Mouse (Mus musculus) hindbrain, embryonic 12.5 days (tissue): ENCODE results near the gene Edf1. TPM values are rescaled to one million over a fixed set of nuclear protein-coding genes. Genes with fewer than 3 reads are reported as not detected.

ENCODE experiments used
- ATAC-seq: fragments of 200-750 bp; cut with Nextera tagmentation; 2 replicates; pipeline ENCODE4 v1.8.0; 2017; ENCODE audit warnings: moderate TSS enrichment; ENCODE audit not compliant: low FRiP score
- H3K27ac ChIP-seq: fragments of 300-500 bp; sonication (generic); 2 replicates; pipeline ENCODE4 v1.5.1; 2016; ENCODE audit warnings: mild to moderate bottlenecking
- H3K27me3 ChIP-seq: fragments of 300-500 bp; sonication (generic); 2 replicates; pipeline ENCODE4 v1.6.1; 2016; ENCODE audit warnings: mild to moderate bottlenecking
- H3K36me3 ChIP-seq: fragments of 300-500 bp; sonication (generic); 2 replicates; pipeline ENCODE4 v1.6.1; 2016; ENCODE audit warnings: mild to moderate bottlenecking
- H3K4me1 ChIP-seq: fragments of 300-500 bp; sonication (generic); 2 replicates; pipeline ENCODE4 v1.6.1; 2016
- H3K4me2 ChIP-seq: fragments of 300-500 bp; sonication (generic); replicated peaks from 2 replicates; pipeline ENCODE4 v1.6.1; 2016; ENCODE audit warnings: mild to moderate bottlenecking
- H3K4me3 ChIP-seq: fragments of 300-500 bp; sonication (generic); 2 replicates; pipeline ENCODE4 v1.5.1; 2016; ENCODE audit warnings: mild to moderate bottlenecking
- H3K9ac ChIP-seq: fragments of 300-500 bp; sonication (generic); 2 replicates; pipeline ENCODE4 v1.6.1; 2016; ENCODE audit warnings: mild to moderate bottlenecking, moderate library complexity
- H3K9me3 ChIP-seq: fragments of 300-500 bp; sonication (generic); replicated peaks from 2 replicates; pipeline ENCODE4 v1.6.1; 2016; ENCODE audit warnings: mild to moderate bottlenecking
- WGBS: fragments of 180-500 bp; shearing (Covaris S2); methylation state at CpG from one replicate; pipeline ENCODE4 v1.1.7; 2016; 5-methylcytosine and 5-hydroxymethylcytosine counted together
- polyA plus RNA-seq: library from polyadenylated mRNA; unstranded; fragments of >200 nt; fragmentation: Nextera tagmentation; extraction: Ambion mirVana; gene quantifications from 2 replicates; pipeline ENCODE4 v1.2.1, GENCODE M21; 2016

The Edf1 gene
- polyA plus RNA-seq, 1 experiment from 2014 or later, result 377 TPM

DNA sequence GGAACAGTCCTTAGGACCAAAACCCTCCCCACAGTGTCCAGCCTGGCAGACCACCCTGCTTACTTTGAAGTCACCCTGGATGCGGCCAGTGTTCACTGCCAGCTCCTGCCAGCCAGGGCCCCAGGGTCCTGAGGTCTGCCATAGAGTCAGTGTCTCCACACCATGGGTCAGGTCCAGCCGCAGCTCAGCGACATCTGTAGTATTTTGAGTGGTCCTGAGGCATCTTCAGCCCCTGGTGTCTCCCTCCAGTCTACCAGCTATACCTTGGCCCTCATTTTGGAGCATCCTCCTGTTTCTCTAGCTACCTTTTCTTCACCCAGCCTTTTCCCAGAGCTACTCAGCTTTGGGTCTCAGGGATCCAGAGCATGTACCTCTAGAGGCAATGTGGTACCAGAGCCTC lies 11.7 kb downstream of the Edf1 start:
- no peak overlapping the region for H3K27ac ChIP-seq
- WGBS, result 98% methylated on average over 3 of the region's 3 CpGs
- peaks cover 73% of the 10 kb centered on the region for H3K36me3 ChIP-seq
- no peaks in the 10 kb centered on the region for H3K27me3 ChIP-seq
- no peaks in the 10 kb centered on the region for H3K9me3 ChIP-seq
- ATAC-seq, result no peak
- H3K9ac ChIP-seq, result no peak overlapping the region
- no peak overlapping the region for H3K4me2 ChIP-seq
- peaks cover 17% of the 10 kb centered on the region for H3K4me1 ChIP-seq
- H3K4me3 ChIP-seq, result no peak overlapping the region

- WGBS, result 94% methylated on average over 4 of the region's 4 CpGs
- peaks cover 25% of the 10 kb centered on the region for H3K4me1 ChIP-seq
- H3K27ac ChIP-seq, result no peak overlapping the region
- H3K27me3 ChIP-seq, result peaks cover 6% of the 10 kb centered on the region
- H3K9ac ChIP-seq, result no peak overlapping the region
- no peak overlapping the region for H3K4me2 ChIP-seq
- H3K9me3 ChIP-seq, result no peaks in the 10 kb centered on the region
- no peak for ATAC-seq
- no peak overlapping the region for H3K4me3 ChIP-seq
- peaks cover 55% of the 10 kb centered on the region for H3K36me3 ChIP-seq
Observed at GRCm38 (mm10) chr2:25571221-25571620, 13.6 kb downstream of the Edf1 start.

- H3K9me3 ChIP-seq, result no peaks in the 10 kb centered on the region
- peaks cover 43% of the 10 kb centered on the region for H3K36me3 ChIP-seq
- H3K4me1 ChIP-seq, result peaks cover 35% of the 10 kb centered on the region
- ATAC-seq, result no peak
- peak overlapping the region; percentile 91; the same call in 1 of the 2 replicates for H3K4me2 ChIP-seq
- no peak overlapping the region for H3K4me3 ChIP-seq
- no peak overlapping the region for H3K9ac ChIP-seq
- 93% methylated on average over 2 of the region's 2 CpGs for WGBS
- peaks cover 25% of the 10 kb centered on the region for H3K27me3 ChIP-seq
- H3K27ac ChIP-seq, result no peak overlapping the region
Observed at GRCm38 (mm10) chr2:25573068-25573467, 15.4 kb downstream of the Edf1 start.

- Histone ChIP-seq H3K4me2 (peak overlapping the region; percentile 91), H3K27ac (peak overlapping the region; percentile 88), H3K4me3 (peak overlapping the region; percentile 56), H3K27me3 (peaks cover 35% of the 10 kb centered on the region), H3K36me3 (peaks cover 32% of the 10 kb centered on the region), H3K9me3 (no peaks in the 10 kb centered on the region), H3K4me1 (peaks cover 46% of the 10 kb centered on the region), H3K9ac (peak overlapping the region; percentile 72)
- ATAC-seq, result 0 out of 2 replicates have a peak, but pooled peaks have one; percentile 0
- 19% methylated on average over 11 of the region's 11 CpGs for WGBS
Observed at GRCm38 (mm10) chr2:25574136-25574535, 16.5 kb downstream of the Edf1 start.

DNA sequence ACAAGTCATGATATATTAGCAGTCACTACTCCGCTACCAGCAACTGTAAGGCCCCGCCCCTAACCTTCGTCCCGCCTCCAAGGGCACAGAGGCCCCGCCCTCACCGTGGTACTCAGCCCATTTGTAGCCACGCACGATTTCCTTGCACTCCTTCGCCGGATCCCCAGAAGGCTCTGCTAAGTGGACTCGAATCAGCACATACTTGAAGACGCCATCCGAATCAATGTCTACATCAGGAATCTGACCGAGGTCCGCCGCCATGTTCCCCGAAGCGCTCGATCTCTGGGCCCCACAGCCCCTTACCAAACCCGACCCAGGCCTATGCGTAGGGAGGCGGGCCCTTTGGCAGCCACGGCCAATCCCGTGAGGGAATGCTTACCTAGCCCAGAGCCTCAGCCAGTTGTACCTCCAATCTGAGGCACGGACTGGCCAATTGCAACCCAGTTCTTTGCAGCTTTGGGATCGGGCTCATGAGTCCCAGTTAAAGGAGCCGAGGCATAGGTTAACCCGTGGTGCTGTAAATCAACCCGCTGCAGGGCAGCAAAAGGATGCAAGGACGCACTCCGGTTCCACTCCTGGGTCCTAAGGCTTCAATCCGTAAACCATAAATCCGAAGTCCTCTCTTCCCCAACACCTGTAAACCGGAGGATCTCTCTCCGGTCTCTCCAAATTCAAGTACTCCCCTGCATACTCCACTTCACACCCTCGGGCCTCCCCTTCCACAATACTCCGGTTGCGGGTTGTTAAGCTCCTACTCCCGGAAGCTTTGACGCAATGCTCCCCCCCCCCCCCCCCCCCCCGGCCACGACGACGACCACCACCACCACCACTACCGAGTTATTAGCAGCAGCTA lies 17.2 kb downstream of the Edf1 start, which contains the start of the genes Mamdc4 and Phpt1:
Gene Mamdc4, minus strand, starts transcription at position 267 of the 853 bp plus-strand sequence.
Gene Phpt1, minus strand, starts transcription at position 646 of the 853 bp plus-strand sequence.
- peaks cover 53% of the 10 kb centered on the region for H3K4me1 ChIP-seq
- peaks cover 26% of the 10 kb centered on the region for H3K36me3 ChIP-seq
- no peaks in the 10 kb centered on the region for H3K9me3 ChIP-seq
- peak; percentile 98 for ATAC-seq
- H3K4me2 ChIP-seq, result peak within 1 kb of the TSS; percentile 91
- peak within 1 kb of the TSS; percentile 88 for H3K27ac ChIP-seq
- peaks cover 42% of the 10 kb centered on the region for H3K27me3 ChIP-seq
- peak within 1 kb of the TSS; percentile 56 for H3K4me3 ChIP-seq
- peak within 1 kb of the TSS; percentile 72 for H3K9ac ChIP-seq
- WGBS, result 1% methylated on average over 41 of the region's 45 CpGs

GRCm38 (mm10) chr2:25575432-25576027 lies 17.9 kb downstream of the Edf1 start:
- Histone ChIP-seq H3K27me3 (peaks cover 49% of the 10 kb centered on the region), H3K4me3 (peak overlapping the region; percentile 56), H3K36me3 (peaks cover 21% of the 10 kb centered on the region; the same call in 1 of the 2 replicates), H3K9me3 (no peaks in the 10 kb centered on the region), H3K4me1 (peaks cover 58% of the 10 kb centered on the region), H3K4me2 (peak overlapping the region; percentile 91), H3K27ac (peak overlapping the region; percentile 88), H3K9ac (peak overlapping the region; percentile 72)
- peak; percentile 17 for ATAC-seq
- WGBS, result 15% methylated on average over 21 of the region's 21 CpGs

DNA sequence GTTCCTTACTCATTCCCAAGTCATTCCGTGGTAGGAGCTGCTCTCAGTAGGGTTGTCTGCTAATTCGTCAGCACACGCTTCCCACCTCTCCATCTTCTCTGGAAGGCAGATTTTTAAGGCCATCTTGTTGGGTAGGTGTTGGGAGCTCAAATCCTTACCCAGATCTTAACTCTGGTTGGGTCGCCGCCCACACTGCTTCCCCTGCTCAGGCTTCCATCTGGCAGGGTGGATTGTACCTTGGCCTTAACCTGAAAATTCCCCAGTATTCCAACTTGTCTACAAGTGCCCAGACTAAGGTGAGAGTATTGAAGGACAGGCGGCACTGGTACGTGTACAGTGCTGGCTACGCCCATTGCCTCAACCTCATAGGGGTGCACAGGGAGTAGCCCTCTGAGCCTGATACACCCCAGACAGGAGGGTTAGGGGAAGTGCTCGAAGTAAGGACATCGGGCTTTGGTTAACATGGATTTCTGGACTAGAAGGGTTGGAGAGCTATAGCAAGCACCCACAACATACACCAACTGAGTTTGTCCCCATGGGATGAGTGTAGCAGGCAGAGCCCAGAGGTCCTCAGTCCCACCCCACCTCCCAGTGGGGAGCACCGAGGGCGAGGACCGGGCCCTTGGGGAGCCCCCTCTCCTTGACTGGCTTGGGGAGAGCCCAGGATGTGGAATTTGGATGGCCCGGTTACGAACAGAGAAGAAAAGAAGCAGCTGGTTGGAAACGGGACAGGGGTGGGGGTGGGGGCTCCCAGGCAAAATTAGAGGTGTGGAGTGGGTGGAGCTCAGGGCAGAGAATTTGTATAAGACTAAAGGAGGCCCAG lies 18.6 kb downstream of the Edf1 start:
- no peak for ATAC-seq
- no peak overlapping the region for H3K27ac ChIP-seq
- peaks cover 65% of the 10 kb centered on the region for H3K4me1 ChIP-seq
- WGBS, result 73% methylated on average over 16 of the region's 16 CpGs
- peak overlapping the region; percentile 72; the same call in 1 of the 2 replicates for H3K9ac ChIP-seq
- H3K27me3 ChIP-seq, result peaks cover 56% of the 10 kb centered on the region
- H3K4me2 ChIP-seq, result peak overlapping the region; percentile 91; the same call in 1 of the 2 replicates
- peaks cover 16% of the 10 kb centered on the region; the same call in 1 of the 2 replicates for H3K36me3 ChIP-seq
- peak overlapping the region; percentile 56; the same call in 1 of the 2 replicates for H3K4me3 ChIP-seq
- no peaks in the 10 kb centered on the region for H3K9me3 ChIP-seq

DNA sequence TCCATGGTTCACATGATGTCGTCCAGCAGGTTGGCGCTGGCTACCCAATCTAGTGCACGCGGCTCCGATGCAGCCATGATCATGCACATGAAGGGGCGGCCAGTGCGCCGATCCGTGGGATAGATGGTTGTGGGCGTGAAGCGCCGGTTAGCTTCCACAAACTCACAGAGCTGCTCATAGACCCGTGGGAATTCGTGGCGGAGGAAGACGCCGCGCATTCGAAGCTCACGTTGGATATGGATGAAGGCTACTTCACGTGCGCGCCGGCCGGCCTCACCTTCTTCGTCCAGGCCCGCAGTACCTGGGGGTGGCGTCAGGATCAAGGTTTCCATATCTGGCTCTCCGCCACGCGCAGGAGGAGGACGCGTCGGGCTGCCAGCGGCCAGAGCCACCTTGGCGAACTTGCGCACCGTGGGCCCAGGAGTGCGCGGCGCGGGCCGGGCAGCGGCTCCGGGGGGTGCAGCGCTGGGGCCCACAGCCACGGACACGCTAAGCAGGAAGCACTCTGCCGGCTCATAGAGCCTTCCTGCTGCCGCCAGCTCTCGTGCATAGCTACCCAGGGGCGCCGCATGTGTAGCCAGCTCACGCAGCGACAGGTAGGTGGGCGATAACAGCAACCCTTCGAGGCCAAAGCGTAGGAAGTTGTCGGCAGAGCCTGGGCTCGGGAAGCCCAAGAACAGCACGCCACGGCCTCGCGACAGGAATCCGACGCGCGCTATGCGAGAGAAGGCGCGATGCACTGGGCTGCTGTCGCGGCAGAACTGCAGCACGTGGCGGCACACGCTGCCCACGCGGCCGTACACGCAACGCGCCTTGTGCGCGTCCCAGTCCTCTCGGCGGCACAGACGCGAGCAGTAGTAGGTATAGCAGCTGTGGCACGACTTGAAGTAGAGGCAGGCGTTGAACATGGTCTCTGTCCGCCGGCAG lies 19.6 kb downstream of the Edf1 start:
- WGBS, result 14% methylated on average over 92 of the region's 92 CpGs
- Histone ChIP-seq H3K4me1 (peaks cover 74% of the 10 kb centered on the region), H3K4me2 (peak overlapping the region; percentile 40), H3K9me3 (no peaks in the 10 kb centered on the region), H3K9ac (peak overlapping the region; percentile 3; the same call in 1 of the 2 replicates), H3K27me3 (peaks cover 58% of the 10 kb centered on the region), H3K36me3 (peaks cover 10% of the 10 kb centered on the region; the same call in 1 of the 2 replicates), H3K4me3 (peak overlapping the region; percentile 16), H3K27ac (no peak overlapping the region)
- ATAC-seq, result no peak

DNA sequence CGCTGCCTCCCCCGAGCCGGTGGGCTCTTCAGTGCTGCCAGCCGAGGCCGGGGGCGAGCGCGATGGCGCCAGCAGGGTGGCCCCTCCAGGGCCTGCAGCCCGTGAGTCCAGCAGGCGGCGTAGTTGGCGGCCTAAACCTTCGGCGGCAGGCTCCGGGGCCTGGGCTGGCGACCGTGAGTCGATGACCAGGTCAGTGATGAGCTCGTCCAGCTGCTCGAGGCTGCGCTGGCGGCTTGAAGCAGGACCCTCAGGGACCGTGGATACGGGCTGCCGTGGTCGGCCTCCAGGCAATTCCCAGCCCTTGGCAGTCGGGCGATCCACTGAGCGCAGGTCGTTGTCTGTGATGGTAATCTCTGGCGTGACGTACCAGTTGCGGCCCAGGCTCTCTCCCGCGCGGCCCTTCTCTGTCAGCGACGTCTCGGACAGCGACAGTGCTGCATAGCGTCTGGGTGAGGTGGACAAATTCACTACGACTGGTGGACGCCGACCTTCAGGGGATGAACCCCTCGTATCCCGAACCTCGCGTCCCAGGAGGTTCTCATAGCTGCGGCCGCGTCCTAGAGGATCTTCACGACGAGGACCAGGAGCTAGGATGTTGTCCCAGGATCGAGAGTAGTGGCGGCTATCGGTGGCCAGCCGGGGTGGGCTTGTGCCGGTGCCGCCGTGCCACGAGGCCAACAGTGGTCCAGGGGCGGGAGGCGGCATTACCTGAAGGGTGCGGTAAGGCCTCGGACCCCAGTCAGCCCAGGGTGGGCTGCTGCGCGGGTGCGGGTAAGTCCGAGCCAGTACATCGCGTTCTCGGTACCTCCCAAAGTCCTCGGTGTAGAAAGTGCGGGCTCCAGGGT lies 20.5 kb downstream of the Edf1 start:
- Histone ChIP-seq H3K9me3 (no peaks in the 10 kb centered on the region), H3K9ac (peak overlapping the region; percentile 3; the same call in 1 of the 2 replicates), H3K4me3 (peak overlapping the region; percentile 16), H3K4me1 (peaks cover 77% of the 10 kb centered on the region), H3K36me3 (peaks cover 6% of the 10 kb centered on the region), H3K27me3 (peaks cover 58% of the 10 kb centered on the region), H3K27ac (no peak overlapping the region), H3K4me2 (peak overlapping the region; percentile 40)
- WGBS, result 5% methylated on average over 74 of the region's 75 CpGs
- ATAC-seq, result no peak
